Mouse (Mus musculus) adrenal gland, adult (tissue): ENCODE measurements around the gene Zscan29.
"Not testable (repeated sequence)": the region's sequence is repeated elsewhere in the genome, so short reads cannot be mapped to it uniquely, and the experiment has no call there.

Source experiments
- DNase-seq, 2 experiments: peaks; one replicate each; pipeline ENCODE4 v3.0.0; 2022 to 2023; ENCODE audit warnings: low spot score in 1 of 2; ENCODE audit not compliant: inconsistent age in 2 of 2

The Zscan29 gene

GRCm38 (mm10) chr2:121139266-121140017 lies 31.5 kb downstream of the Zscan29 start:
- DNase-seq: peak; percentile 46 to 81

DNA sequence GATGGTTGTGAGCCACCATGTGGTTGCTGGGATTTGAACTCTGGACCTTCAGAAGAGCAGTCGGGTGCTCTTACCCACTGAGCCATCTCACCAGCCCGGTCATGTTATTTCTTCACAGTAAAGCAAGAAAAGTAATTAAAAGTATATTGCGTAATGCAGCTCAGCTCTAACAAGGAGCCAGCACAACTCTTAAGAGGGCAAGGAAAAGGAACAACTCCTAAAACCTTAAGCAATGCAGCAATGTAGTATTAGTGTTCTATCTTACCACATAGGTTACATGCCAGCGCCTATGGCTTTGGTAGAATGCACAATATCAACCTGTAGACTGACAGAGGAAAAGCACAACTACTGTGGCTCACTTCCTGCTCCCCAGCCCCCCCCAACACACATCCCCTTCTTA lies 33.6 kb downstream of the Zscan29 start:
- no peak for DNase-seq

GRCm38 (mm10) chr2:121132822-121133221 lies 38.1 kb downstream of the Zscan29 start:
- DNase-seq: no peak

DNA sequence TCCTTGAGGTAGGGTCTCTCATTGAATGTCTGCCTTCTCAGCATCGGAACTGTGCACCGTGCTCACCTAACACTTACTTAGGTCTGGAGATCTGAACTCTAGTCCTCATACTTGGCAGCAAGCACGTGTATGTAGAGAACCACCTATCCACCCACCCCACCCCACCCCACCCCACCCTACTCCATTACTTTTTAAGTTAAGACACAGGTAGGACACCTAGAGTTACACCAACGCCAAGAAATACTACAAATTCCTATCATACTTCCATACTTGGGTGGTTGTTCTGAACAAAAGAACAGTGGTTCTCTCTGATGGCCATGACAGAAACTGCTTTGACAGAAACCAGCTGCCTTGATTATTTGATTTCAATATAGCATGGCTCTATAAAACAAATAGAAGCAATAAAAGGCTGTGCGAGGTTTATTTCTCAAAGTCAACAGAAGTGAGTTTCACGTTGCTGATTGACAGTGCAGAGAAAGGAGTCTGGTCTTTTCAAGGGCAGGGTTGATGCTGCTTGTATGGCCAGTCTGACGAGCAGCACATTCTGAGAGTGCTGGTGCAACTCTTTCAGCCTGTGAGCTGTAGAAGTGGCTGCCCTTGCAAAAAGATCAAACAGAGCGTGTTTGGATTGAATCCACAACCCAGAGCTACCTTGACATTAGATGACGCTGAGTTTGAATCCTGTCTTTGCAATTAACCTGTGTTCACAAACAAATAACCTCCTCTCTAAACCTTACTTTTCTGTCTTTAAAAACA lies 41.9 kb downstream of the Zscan29 start:
- peak; percentile 24 to 81 for DNase-seq

DNA sequence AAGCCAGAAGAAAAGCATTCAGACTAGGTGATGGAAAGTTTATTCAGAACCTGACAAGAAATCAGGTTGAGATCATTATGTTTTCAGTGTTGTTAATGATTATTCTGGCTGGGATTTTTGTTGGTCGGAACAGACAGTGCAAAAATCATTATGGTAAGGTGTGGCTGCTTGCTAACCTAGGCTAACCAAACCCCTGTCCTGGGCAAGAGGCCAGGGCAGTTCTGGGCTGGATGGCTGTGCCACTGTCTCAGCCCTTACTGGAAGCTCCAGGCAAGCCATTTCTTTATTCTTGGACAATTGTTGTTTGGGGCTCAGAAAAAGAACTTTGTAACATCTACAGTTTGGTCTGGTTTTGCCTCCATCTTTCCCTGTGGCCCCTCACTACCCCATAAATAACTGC lies 43.4 kb downstream of the Zscan29 start:
- DNase-seq: no peak

- DNase-seq: not testable (repeated sequence)
These were observed 44.6 kb downstream of the Zscan29 start for GRCm38 (mm10) chr2:121126302-121126701.

DNA sequence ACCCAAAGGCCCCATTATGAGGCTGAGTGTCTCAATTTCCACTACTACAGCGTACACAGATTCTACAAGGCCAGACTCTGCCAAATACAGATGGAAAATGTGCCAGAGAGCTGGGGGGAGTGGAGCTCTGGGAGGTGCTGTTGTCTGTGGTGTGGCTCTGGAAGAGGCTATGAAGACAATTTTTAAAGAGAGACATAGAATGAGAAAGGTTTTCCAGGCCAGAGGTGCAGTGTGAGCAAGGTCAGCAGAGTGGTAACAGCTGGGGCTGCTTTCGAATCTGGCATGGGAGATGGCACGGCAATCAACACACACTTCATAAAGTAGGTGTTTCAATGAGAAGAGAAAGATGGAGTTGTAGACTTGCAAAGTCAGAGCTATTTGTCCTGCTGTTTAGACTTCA lies 51.7 kb downstream of the Zscan29 start:
- no peak for DNase-seq

GRCm38 (mm10) chr2:121115418-121115817 lies 55.5 kb downstream of the Zscan29 start:
- DNase-seq: no peak

GRCm38 (mm10) chr2:121109695-121110094 lies 61.2 kb downstream of the Zscan29 start, which contains the start of gene Tgm7:
Gene Tgm7 (minus strand): TSS chr2:121109795.
- no peak for DNase-seq
